Mouse (Mus musculus): ENCODE measurements at regions not wholly inside any gene's neighbourhood (a gene's known extent, or its start where the extent isn't known, plus 50 kb on each side); places are given as distances from the start of the nearest gene placed in this dataset.

DNA sequence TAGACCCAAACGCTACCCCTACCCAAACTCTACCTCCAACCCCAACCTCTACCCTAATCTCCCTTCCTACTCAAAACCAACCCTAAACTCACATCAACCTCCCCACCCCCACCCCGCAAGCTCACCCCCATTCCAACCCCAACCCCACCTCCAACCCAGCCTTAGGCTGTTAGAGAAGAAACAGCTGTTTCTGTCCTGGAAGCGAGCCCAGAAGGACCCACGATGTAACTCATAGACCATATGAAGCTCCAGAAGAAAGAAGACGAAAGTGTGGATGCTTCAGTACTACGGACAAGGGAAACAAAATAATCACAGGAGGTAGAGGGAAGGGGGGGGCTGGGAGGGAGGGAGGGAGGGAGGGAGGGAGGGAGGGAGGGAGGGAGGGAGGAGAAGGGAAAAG is 58.4 kb downstream of the Sox11 start:
- intact Hi-C loops (cut with DNase I): no loop called here
- DNase-seq: no peak

DNA sequence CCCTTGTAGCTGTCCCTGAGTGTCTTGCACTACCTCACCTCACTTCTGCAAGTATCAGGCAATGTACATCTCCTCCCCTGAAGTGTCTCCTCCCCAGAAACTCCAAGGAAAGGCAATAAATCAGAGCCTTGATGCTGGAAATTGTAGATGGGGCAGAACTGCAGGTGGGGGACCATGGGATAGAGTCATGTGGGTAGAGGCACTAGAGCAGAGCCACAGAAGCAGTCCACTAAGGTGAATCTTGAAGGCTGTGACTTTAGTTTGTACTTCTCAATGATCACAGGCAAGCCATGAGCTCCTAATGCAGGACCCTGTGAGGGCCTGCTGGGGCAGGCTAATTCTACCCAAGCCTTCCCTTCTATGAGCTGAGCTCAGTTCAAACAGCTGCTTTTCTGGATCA is 80.4 kb downstream of the Sox11 start:
- no peak for DNase-seq
- intact Hi-C loops (cut with DNase I): no loop called here

DNA sequence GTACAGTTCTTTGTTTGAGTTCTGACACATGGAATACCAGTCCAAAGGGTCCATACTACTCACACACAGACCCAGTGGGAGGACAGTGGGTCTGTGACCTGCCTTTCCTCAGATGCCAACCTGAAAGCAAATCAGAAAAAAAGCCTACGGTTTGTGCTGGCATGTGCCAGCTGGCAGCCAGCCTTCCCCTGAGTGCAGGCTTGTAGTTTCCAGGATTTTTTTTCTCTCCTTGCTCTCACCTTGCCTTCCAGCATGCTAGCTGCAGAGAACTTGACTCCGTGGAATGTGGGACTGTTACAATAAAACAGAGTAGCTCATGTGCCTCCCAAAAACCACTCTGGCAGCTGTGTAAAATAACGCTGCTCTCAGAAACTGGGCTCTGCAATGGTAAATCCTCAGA is 88.2 kb downstream of the Sox11 start:
- no peak for DNase-seq

DNA sequence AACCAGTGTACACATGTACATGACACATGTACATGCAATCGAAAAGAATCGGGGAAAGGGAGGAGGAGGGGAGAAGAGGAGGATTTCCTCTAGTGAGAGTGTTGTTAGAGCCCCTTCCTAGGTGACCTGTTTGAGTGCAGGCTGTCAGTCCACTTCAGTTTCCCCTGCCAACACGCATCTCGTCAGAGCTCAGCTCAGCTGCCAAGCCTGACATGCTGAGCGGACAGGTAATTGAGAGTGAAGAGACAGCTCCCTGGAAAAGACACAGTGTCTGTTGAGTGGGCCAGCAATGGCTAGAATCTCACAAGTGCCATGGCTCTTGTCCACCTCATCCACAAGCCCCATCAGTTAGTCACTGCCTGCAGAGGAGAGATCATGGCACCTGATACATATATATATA is 90.9 kb downstream of the Sox11 start:
- intact Hi-C loops (cut with DNase I): no loop called here
- DNase-seq: no peak

More for the DNA sequence above, 88.2 kb downstream of the Sox11 start:
- intact Hi-C loops (cut with DNase I): no loop called here

DNA sequence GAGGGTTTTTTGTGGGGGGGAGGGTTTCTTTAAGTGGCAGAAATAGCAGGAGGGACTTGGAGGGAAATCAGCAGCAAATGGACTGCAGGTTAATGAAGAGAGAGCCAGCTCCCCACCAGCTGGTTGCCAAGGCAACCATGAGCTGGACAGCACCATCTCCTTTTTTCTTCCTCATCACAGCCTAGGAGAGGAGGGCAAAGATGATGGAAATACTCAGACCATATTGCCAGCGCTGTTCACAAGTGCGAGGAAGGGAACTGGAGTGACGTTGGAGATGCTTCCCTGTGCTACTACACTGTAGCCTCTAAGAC is 93.9 kb downstream of the Sox11 start:
- intact Hi-C loops (cut with DNase I): no loop called here
- DNase-seq: no peak

DNA sequence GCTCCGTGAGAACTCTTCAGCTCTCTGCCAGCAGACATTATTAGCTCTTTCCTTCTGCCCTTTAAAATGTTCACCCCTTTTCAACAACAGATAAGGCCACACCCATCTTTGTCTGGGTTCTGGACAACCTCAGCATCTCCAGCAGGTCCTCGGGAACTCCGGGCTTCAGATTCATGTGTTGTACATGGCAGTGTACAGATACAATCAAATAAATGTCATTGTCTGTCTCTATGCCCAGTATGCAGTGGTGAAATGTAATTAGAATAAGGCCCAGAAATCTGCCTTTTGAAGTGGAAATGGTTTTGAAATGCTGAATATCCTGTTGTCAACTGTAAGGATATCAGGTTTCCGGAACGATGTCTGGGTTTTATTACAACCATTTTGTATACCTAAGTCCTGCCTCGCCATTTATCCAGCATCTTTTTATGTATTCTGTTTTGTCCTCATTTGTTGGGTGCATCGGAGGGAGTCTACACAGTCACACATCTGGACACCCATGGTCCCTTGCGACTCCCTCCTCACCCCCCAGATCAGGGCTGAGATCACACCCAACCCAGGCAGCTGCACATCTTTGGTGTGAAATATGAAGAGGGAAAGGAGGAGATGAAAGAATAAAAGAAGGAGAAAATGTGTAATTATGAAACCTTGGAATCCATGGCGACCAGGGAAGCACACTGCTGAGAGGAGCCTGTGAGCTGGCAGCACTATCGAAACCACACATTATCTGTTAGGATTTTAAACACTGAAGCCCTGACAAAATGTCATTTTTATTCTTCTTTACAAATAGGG is 94.4 kb downstream of the Sox11 start:
- intact Hi-C loops (cut with DNase I): no loop called here
- DNase-seq: no peak

DNA sequence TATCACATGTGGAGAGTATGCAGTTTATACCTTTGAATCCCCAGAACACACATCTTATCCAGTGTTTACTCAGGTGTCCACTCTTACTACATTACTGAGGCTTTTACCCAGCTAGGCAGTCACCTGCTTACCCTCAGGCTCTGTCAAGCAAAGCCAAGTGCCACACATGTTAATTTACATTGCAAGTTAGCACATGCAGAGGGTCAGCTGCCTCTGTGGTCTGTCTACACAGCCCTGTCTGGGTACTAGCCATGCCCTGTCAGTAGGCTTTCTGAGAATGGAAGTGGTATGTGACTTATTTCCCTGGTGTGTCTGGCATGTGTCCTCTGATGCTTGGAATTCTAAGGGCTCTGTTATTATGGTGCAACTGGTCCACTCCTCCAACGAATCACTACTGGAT is 106.6 kb downstream of the Sox11 start:
- intact Hi-C loops (cut with DNase I): no loop called here

DNA sequence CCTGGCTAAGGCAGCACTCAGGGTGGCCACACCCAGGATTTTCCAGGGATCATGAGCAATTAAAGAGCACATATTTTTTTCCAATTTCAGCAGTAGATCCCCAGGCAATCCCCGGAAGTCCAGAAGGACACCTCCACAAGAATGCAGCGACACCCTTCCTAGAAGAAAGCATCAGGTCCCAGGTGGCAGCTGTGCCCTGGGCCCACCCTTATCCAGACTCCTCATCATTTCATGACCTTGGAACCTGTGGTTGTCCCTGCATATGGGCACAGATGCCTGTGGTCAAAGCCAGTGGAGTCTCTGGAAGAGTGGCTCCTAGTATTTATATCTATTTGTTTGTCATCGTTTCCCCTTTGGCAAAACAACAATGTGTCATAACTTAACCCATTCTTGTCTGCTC is 120.8 kb downstream of the Sox11 start:
- intact Hi-C loops (cut with DNase I): no loop called here
- no peak for DNase-seq

More for the DNA sequence above, 106.6 kb downstream of the Sox11 start:
- no peak for DNase-seq

DNA sequence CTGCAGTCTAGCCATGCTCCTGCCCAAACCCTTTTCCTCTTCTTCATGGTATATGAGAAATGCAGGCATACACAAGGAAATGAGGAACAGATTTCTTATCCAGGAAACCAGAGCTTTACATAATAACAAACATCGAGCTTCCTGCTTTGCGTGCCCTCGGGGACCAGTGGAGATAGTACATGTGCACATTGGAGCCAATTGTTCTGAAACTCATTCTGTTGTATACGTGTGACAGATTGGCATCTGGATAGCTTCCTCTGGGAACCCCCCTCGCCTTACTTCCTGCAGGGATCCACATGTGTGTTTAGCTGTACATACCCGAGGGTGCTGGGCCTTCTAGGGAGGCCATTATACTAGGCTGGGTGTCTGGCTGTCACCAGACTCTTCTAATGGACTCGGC is 141.2 kb downstream of the Sox11 start:
- DNase-seq: no peak
- intact Hi-C loops (cut with DNase I): no loop called here

DNA sequence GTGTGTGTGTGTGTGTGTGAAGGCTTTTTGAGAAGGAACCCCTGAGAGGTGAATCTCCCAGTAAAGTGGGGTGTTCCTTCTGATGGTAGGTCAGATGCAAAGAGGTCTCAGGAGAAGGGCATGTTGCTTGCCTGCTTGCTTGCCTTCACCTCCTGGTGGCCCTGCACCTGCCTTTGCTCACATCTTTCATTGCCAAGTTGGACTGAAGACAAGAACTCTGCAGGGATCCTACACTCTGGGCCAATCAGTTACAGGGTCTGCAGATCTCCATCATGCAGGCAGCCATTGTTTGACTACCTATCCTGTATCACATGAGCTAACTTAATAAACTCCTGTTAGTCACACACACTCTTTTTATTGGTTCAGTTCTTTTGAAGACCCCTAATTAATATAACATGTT is 148.4 kb downstream of the Sox11 start:
- intact Hi-C loops (cut with DNase I): no loop called here
- no peak for DNase-seq

DNA sequence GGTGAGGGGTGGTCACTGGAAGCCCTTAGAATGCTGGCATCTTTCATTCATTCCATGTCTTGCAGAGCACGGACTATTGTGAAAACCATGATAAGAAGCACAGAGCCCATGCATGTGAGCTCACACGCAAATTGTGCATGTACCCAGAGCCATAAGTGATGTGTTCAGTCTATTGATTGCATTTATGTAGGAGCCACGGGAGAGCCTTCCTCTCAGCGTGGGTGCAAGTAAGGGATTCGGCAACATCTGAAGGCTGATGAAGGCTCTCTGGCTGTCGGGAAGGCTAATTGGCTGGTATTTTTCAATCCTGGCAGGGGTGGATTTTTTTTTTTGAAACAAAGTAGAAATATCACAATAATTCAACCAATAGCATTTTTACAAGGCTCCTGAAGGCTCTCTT is 150.5 kb downstream of the Sox11 start:
- DNase-seq: no peak
- intact Hi-C loops (cut with DNase I): no loop called here

DNA sequence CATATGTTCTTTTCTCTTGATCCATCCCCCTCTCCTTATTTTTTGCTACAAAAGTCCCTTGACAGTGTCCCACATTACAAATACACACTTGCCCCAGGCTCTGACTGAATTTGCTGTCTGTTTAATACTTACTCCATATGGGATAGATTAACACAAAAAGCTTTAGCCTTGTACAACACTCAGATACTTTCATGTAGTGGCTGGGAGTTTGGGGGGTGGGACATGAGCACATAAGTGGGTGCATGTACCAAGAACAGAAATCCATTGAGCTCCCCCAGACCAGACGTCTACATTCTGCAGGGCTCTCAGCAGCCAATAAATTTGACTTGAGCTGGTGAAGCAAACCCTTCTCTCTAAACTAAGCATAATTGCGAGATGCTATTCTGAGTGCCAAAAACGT is 154.9 kb downstream of the Sox11 start:
- intact Hi-C loops (cut with DNase I): no loop called here
- DNase-seq: no peak

DNA sequence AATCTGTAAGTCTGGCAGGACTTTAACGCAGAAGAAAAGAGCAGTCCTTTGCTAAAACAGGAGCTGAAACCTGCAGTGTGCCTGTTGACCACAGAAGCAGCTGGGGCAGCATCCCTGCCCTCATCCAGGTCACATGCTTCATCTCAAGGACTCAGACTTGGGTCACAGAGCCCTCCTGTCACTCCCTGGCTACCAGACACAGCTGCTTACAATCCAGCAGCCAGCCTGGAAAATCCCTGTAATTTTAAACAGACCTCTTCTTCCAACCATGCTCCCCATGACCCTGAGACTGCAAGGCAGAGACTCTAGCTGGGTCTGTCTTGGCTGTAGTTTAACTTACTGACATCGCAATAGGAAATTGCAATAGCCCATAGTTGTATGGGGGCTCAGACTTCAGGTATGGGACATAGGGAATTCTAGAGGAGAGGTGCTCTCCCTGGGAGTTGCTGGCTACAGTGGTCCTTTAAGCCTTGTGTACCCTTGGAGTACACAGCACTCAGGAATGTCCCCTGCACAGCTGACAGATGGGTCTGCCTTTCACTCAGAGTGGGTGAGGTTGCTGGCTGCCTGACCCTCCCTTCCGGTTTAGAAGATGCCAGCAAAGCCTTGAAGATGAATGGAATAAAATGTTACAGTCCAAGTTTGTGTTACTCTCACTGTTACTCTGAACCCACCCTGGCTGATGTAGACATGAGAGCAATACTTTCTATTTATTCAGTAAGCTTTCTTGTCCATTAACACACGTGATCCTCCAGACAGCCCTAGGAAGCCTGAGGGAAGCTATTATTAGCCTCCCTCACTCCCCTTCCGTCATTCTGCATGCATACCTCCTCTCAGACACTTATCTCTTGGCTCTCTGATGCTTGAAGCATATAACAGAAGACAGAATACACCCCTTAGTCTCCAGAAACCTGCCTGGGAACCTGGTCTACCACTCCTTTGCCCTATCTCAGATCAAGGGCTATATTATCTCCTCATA is 159.7 kb downstream of the Sox11 start:
- intact Hi-C loops (cut with DNase I): no loop called here
- no peak for DNase-seq

DNA sequence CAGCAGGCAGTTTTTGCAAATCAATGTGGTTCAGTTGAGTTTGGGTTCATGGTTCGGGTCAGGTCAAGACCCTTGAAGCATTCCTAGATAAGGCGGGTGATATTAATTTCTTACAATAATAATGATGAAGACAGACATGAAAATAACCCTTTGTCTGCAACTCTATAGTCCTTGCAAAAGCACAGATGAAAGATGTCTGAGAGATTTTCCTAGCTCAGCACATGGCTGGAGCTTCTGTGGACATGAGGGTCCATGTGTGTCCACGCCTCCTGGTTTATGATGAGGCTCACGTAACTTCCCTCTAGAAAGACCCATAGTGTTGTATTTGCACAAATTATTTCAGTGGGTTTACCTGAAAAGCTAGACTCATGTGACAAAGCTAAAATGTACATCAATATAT is 168.8 kb downstream of the Sox11 start:
- no peak for DNase-seq
- intact Hi-C loops (cut with DNase I): no loop called here

DNA sequence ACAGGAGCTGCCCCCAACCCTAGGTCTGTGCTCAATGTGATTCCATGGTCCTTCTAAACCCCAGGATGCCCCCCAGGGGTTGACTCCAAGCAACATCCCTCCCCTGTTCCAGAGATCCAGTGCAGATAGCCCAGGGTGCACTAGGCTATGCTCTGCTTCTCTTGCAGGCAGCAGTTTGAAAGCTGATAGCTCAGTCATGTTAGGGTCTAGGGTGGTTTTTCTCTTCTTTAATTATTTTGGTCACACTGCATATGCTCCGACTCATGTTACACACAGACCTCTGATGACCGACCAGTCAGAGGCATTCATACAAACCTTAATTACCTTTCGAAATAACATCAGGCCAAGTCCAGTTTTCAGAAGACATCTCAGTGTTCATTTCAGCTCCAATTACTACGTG is 169.2 kb downstream of the Sox11 start:
- DNase-seq: no peak
- intact Hi-C loops (cut with DNase I): no loop called here

DNA sequence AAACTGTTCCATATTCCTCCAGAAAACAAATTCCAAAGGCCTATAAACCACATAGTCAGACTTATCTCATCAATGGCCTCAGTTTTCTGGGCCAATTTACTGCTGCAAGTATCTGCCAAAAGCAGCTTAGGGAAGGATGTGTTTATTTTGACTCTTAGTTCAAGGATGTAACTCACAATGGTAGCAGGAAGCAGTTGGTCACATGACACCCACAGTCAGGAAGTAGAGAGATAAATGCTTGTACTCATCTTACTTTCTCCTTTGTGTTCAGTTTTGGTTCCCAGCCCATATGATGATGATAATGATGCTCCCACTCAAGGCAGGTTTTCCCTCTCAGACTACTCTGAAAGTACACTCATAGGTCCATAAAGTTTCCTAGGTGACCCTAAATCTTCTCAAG is 170.8 kb downstream of the Sox11 start:
- DNase-seq: no peak
- intact Hi-C loops (cut with DNase I): no loop called here

DNA sequence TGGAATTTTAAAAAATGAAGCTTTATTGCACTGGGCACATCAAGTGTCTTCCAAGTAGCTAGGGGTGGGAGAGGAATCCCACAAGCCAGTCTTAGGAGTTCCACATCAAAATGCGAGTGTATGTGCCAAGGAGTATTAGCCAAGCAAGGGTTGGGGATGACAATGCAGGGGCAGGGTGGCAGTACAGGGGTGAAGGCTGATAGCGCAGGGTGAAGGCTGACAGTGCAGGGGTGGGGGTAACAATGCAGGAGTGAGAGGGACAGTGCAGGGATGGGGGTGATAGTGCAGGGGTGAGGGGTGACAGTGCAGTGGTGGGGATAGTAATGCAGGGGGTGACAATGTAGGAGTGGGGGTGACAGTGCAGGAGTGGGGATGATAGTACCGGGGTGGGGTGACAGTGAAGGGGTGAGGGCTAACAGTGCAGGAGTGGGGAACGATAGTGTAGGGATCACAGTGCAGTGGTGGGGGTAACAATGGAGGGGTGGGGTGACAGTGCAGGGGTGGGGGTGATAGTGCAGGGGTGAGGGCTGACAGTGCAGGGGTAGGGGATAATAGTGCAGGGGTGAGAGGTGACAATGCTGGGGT is 177.4 kb downstream of the Sox11 start:
- intact Hi-C loops (cut with DNase I): no loop called here
- DNase-seq: no peak

DNA sequence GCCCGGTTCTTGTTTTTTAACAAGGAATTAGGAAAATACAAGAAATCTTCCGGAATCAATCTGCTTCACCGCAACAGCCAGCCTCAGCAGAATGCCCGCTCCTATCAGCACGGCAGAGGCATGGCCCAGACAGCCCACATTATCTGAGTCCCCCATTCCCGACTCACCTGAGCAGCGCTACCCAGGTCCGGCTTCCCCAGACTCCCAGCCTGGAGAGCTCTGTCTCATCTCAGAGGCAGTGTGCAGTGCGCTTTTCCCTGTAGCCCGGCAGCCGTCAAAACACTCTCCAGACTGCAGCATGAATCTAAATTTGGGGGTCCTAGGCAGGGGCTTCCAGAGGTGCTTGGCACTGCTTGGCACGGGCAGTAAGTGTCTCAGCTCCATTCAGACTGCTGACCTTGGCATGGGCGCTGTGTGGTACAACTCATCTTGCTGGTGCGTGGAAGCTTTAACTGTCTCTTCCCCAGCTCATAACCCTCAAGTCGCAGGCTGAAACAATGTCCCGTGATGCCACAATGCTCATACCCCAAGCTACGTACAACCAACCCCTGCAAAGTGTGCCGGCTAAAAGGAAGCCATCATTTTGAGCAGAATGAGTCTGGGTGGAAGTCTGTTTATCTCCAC is 182.2 kb downstream of the Sox11 start:
- intact Hi-C loops (cut with DNase I): no loop called here
- DNase-seq: no peak

DNA sequence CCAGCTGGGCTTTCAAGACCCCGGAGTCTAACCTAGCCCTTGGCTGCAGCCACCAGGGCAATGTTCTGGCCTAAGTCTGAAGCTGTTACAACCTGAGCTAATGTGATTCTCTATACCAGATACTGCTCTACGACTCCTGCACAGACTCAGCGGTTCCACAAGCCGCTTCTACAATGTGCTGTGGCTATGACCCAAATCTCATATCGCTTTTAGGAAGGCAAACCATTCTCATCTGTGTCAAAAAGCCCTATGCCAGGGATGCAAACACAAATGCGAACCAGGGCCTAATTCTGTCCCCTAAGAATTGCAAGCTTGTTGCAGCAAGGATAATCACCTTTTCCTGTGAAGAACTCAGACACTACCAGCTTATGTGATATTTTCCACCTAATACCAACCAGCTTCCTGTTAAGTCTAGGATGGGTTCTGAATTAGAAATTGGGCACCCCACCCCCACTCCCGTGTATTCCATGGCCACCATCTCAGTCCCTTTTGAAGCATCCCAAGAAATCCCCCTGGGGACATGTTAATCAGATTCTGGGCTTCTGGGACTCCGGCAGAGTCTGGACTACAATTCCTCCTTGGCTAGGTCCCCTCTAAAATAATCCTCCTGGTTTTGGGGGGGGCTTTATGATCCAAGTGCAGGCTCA is 182.8 kb downstream of the Sox11 start:
- intact Hi-C loops (cut with DNase I): no loop called here

More for the DNA sequence above, 182.8 kb downstream of the Sox11 start:
- DNase-seq: no peak
